Mouse (Mus musculus) cortical plate, adult 2 months (tissue): ENCODE measurements around the gene Coq8a.

Experiments
- CTCF ChIP-seq: fragments of 200-500 bp; IDR thresholded peaks from 2 replicates; pipeline ENCODE4 v1.5.1; 2011; ENCODE audit warnings: mild to moderate bottlenecking, control low read depth, low read length; ENCODE audit not compliant: insufficient read depth; ENCODE audit errors: extremely low read depth
- POLR2A ChIP-seq: fragments of 200-500 bp; IDR thresholded peaks from 2 replicates; pipeline ENCODE4 v1.6.1; 2011; ENCODE audit warnings: mild to moderate bottlenecking, low read length, control low read depth; ENCODE audit not compliant: insufficient read depth; ENCODE audit errors: extremely low read depth

GRCm38 (mm10) chr1:180222007-180222406 lies 22.6 kb upstream of the Coq8a start:
- TF ChIP-seq CTCF (no peak), POLR2A (no peak)
